Mouse (Mus musculus) hindbrain, embryonic 16.5 days (tissue): Measurements from ENCODE around the gene Xk. TPM values are rescaled to one million over a fixed set of nuclear protein-coding genes. Genes with fewer than 3 reads are reported as not detected.
"Not testable (repeated sequence)": the region's sequence is repeated elsewhere in the genome, so short reads cannot be mapped to it uniquely, and the experiment has no call there.

Source experiments
- ATAC-seq: fragments of 200-750 bp; cut with Nextera tagmentation; 2 replicates; pipeline ENCODE4 v1.8.0; 2017; ENCODE audit warnings: moderate TSS enrichment, moderate library complexity
- H3K27ac ChIP-seq: fragments of 300-500 bp; sonication (generic); 2 replicates; pipeline ENCODE4 v1.5.1; 2014; ENCODE audit warnings: low read depth, mild to moderate bottlenecking, control low read depth, low read length, moderate library complexity
- H3K27me3 ChIP-seq: fragments of 300-500 bp; sonication (generic); replicated peaks from 2 replicates; pipeline ENCODE4 v1.6.1; 2014; ENCODE audit warnings: low read length; ENCODE audit not compliant: control insufficient read depth, insufficient read depth
- H3K36me3 ChIP-seq: fragments of 300-500 bp; sonication (generic); 2 replicates; pipeline ENCODE4 v1.6.1; 2014; ENCODE audit warnings: mild to moderate bottlenecking, low read length, moderate library complexity, mixed read lengths; ENCODE audit not compliant: control insufficient read depth, insufficient read depth
- H3K4me1 ChIP-seq: fragments of 300-500 bp; sonication (generic); 2 replicates; pipeline ENCODE4 v1.6.1; 2014; ENCODE audit warnings: low read depth, low read length; ENCODE audit not compliant: control insufficient read depth, insufficient read depth
- H3K4me2 ChIP-seq: fragments of 300-500 bp; sonication (generic); 2 replicates; pipeline ENCODE4 v1.6.1; 2014; ENCODE audit warnings: mild to moderate bottlenecking, low read length, control low read depth, moderate library complexity
- H3K4me3 ChIP-seq: fragments of 300-500 bp; sonication (generic); 2 replicates; pipeline ENCODE4 v1.5.1; 2014; ENCODE audit warnings: mild to moderate bottlenecking, low read length, control low read depth, moderate library complexity
- H3K9ac ChIP-seq: fragments of 300-500 bp; sonication (generic); 2 replicates; pipeline ENCODE4 v1.6.1; 2014; ENCODE audit warnings: low read depth, mild to moderate bottlenecking, control low read depth, low read length, moderate library complexity
- H3K9me3 ChIP-seq: fragments of 300-500 bp; sonication (generic); 2 replicates; pipeline ENCODE4 v1.6.1; 2014; ENCODE audit warnings: mild to moderate bottlenecking, low read length, moderate library complexity; ENCODE audit not compliant: control insufficient read depth
- WGBS: fragments of 180-500 bp; shearing (Covaris S2); extraction: QIAGEN DNeasy Blood & Tissue Kit; methylation state at CpG from one replicate; pipeline ENCODE4 v1.1.7; 2014; 5-methylcytosine and 5-hydroxymethylcytosine counted together
- polyA plus RNA-seq: library from polyadenylated mRNA; unstranded; fragments of >200 nt; fragmentation: Nextera tagmentation; extraction: Ambion mirVana; gene quantifications from 2 replicates; pipeline ENCODE4 v1.2.1, GENCODE M21; 2015

Xk gene
- polyA plus RNA-seq, 1 experiment from 2014 or later: 5.7 TPM

- Histone ChIP-seq H3K27me3 (no peaks in the 10 kb centered on the region), H3K4me1 (no peaks in the 10 kb centered on the region)
Measured at GRCm38 (mm10) chrX:9298413-9298864, 25.9 kb downstream of the Xk start.

GRCm38 (mm10) chrX:9302791-9303190, 30.2 kb downstream of the Xk start:
- no peak overlapping the region for H3K27ac ChIP-seq
- H3K36me3 ChIP-seq: no peaks in the 10 kb centered on the region
- H3K9me3 ChIP-seq: no peaks in the 10 kb centered on the region
- WGBS: 82% methylated on average over 5 of the region's 5 CpGs
- H3K9ac ChIP-seq: no peak overlapping the region
- H3K4me2 ChIP-seq: no peak overlapping the region
- no peaks in the 10 kb centered on the region for H3K4me1 ChIP-seq
- ATAC-seq: no peak
- H3K27me3 ChIP-seq: no peaks in the 10 kb centered on the region
- no peak overlapping the region for H3K4me3 ChIP-seq

More at GRCm38 (mm10) chrX:9298413-9298864, 25.9 kb downstream of the Xk start:
- H3K9ac ChIP-seq: no peak overlapping the region
- H3K9me3 ChIP-seq: no peaks in the 10 kb centered on the region
- no peak overlapping the region for H3K27ac ChIP-seq
- no peak overlapping the region for H3K4me3 ChIP-seq
- ATAC-seq: no peak
- WGBS: 88% methylated on average over 5 of the region's 5 CpGs
- no peak overlapping the region for H3K4me2 ChIP-seq
- H3K36me3 ChIP-seq: no peaks in the 10 kb centered on the region

- H3K9ac ChIP-seq: no peak overlapping the region
- H3K27me3 ChIP-seq: no peaks in the 10 kb centered on the region
- ATAC-seq: no peak
- H3K36me3 ChIP-seq: no peaks in the 10 kb centered on the region
- WGBS: 82% methylated on average over 1 of the region's 1 CpGs
- H3K4me2 ChIP-seq: no peak overlapping the region
- no peak overlapping the region for H3K27ac ChIP-seq
- no peaks in the 10 kb centered on the region for H3K9me3 ChIP-seq
- no peak overlapping the region for H3K4me3 ChIP-seq
- H3K4me1 ChIP-seq: no peaks in the 10 kb centered on the region
Measured at GRCm38 (mm10) chrX:9303455-9303854, 30.9 kb downstream of the Xk start.

- H3K36me3 ChIP-seq, H3K4me2 ChIP-seq, H3K9ac ChIP-seq, H3K27me3 ChIP-seq, H3K4me1 ChIP-seq, H3K4me3 ChIP-seq, H3K9me3 ChIP-seq, ATAC-seq, H3K27ac ChIP-seq: not testable (repeated sequence)
Measured at GRCm38 (mm10) chrX:9316457-9316856, 43.9 kb downstream of the Xk start.

- not testable (repeated sequence) for H3K9me3 ChIP-seq, ATAC-seq, H3K27me3 ChIP-seq, H3K4me3 ChIP-seq, H3K36me3 ChIP-seq, H3K4me2 ChIP-seq, H3K9ac ChIP-seq, H3K4me1 ChIP-seq, H3K27ac ChIP-seq
- WGBS: 95% methylated on average over 13 of the region's 26 CpGs
Measured at GRCm38 (mm10) chrX:9327954-9328353, 55.4 kb downstream of the Xk start.

GRCm38 (mm10) chrX:9332366-9332962, 59.9 kb downstream of the Xk start:
- H3K4me2 ChIP-seq, H3K9ac ChIP-seq, H3K9me3 ChIP-seq, H3K4me1 ChIP-seq, H3K27ac ChIP-seq, H3K27me3 ChIP-seq, H3K36me3 ChIP-seq, ATAC-seq, H3K4me3 ChIP-seq: not testable (repeated sequence)
- WGBS: 89% methylated on average over 12 of the region's 12 CpGs

GRCm38 (mm10) chrX:9333035-9333434, 60.5 kb downstream of the Xk start:
- not testable (repeated sequence) for H3K4me3 ChIP-seq, H3K27me3 ChIP-seq, H3K4me1 ChIP-seq, H3K4me2 ChIP-seq, H3K9ac ChIP-seq, H3K27ac ChIP-seq, H3K36me3 ChIP-seq, H3K9me3 ChIP-seq
- peak; percentile 72; the same call in 1 of the 2 replicates for ATAC-seq
- 43% methylated on average over 2 of the region's 2 CpGs for WGBS

- 58% methylated on average over 1 of the region's 1 CpGs for WGBS
- not testable (repeated sequence) for H3K27me3 ChIP-seq, H3K4me1 ChIP-seq, H3K36me3 ChIP-seq, H3K27ac ChIP-seq, ATAC-seq, H3K4me2 ChIP-seq, H3K4me3 ChIP-seq, H3K9me3 ChIP-seq, H3K9ac ChIP-seq
Measured at GRCm38 (mm10) chrX:9334996-9335395, 62.4 kb downstream of the Xk start.

GRCm38 (mm10) chrX:9350327-9350726, 77.8 kb downstream of the Xk start, which contains the start of gene H2al1k:
Gene H2al1k (plus strand): TSS chrX:9350627.
- H3K9ac ChIP-seq, H3K9me3 ChIP-seq, H3K36me3 ChIP-seq, H3K4me1 ChIP-seq, H3K4me3 ChIP-seq, H3K27ac ChIP-seq, H3K27me3 ChIP-seq, ATAC-seq, H3K4me2 ChIP-seq: not testable (repeated sequence)
- no CpG with 5 or more reads among the region's 2 CpGs for WGBS
